Mouse (Mus musculus): Measurements from ENCODE around the gene Stat2.
A peak's percentile ranks its signal among the peaks of the same experiment; 100 is the strongest.

The Stat2 gene

GRCm38 (mm10) chr10:128270287-128270841, at the start of gene Stat2:
Gene Stat2 (plus strand): TSS chr10:128270559.
- peak; percentile 90 to 91 for DNase-seq

GRCm38 (mm10) chr10:128221533-128222286, 48.6 kb upstream of the Stat2 start:
- DNase-seq, result no peak

GRCm38 (mm10) chr10:128225064-128225463, 45.3 kb upstream of the Stat2 start:
- DNase-seq, result no peak

- DNase-seq, result no peak
These were observed 44.8 kb upstream of the Stat2 start, which contains the start of gene Mip for GRCm38 (mm10) chr10:128225538-128225937. Gene Mip (plus strand): TSS chr10:128225838.

- no peak for DNase-seq
These were observed 42.8 kb upstream of the Stat2 start for GRCm38 (mm10) chr10:128227592-128227991.

- DNase-seq, result no peak
These were observed 42.4 kb upstream of the Stat2 start for GRCm38 (mm10) chr10:128228009-128228408.

GRCm38 (mm10) chr10:128230582-128230981, 39.8 kb upstream of the Stat2 start:
- DNase-seq, result no peak

- no peak for DNase-seq
These were observed 39.2 kb upstream of the Stat2 start for GRCm38 (mm10) chr10:128231146-128231545.

GRCm38 (mm10) chr10:128231697-128232419, 38.5 kb upstream of the Stat2 start, which contains the start of gene Timeless:
Gene Timeless (plus strand): TSS chr10:128232065.
- peak; percentile 80 to 93 for DNase-seq

GRCm38 (mm10) chr10:128232420-128232985, 37.9 kb upstream of the Stat2 start:
- peak in 1 of 2 experiments; percentile 41 for DNase-seq

GRCm38 (mm10) chr10:128236321-128236720, 34.0 kb upstream of the Stat2 start:
- DNase-seq, result no peak

- DNase-seq, result no peak
These were observed 32.4 kb upstream of the Stat2 start for GRCm38 (mm10) chr10:128237807-128238480.

GRCm38 (mm10) chr10:128239140-128239539, 31.2 kb upstream of the Stat2 start:
- DNase-seq, result no peak

GRCm38 (mm10) chr10:128240131-128240530, 30.2 kb upstream of the Stat2 start:
- no peak for DNase-seq

GRCm38 (mm10) chr10:128243252-128243651, 27.1 kb upstream of the Stat2 start:
- DNase-seq, result no peak

- DNase-seq, result no peak
These were observed 26.2 kb upstream of the Stat2 start for GRCm38 (mm10) chr10:128244121-128244520.

GRCm38 (mm10) chr10:128247020-128247732, 23.2 kb upstream of the Stat2 start:
- DNase-seq, result no peak

GRCm38 (mm10) chr10:128250565-128250964, 19.8 kb upstream of the Stat2 start:
- no peak for DNase-seq

- DNase-seq, result no peak
These were observed 16.6 kb upstream of the Stat2 start, which contains the start of gene Apon for GRCm38 (mm10) chr10:128253677-128254255. Gene Apon (plus strand): TSS chr10:128254096.

- DNase-seq, result no peak
These were observed 14.4 kb upstream of the Stat2 start for GRCm38 (mm10) chr10:128255925-128256324.

- DNase-seq, result no peak
These were observed 14.0 kb upstream of the Stat2 start for GRCm38 (mm10) chr10:128256328-128256727.
